In the genomic region with DNA sequence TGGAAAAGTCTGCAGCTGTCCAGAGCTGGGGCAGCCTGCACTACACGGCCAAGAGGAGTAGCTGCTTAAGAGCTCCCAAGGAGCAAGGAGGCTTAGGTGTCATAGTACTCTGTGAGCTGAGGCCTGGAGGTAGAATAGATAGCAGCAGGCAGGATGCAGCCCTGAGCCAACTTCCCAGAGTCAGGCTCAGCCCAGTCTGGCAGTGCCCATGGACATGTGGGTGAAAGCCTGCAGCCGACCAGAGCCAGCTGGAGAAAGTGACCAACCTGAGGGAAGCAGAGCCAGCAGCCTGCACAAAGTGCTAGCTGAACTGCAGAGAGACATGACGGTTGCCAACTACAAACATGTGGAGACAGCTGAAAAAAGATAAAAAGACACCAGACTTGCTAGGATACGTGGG, we compare ENCODE assay signal across 13 mouse cellular contexts. TPM values are rescaled to one million over a fixed set of nuclear protein-coding genes. Genes with fewer than 3 reads are reported as not detected.
DNase-seq lines count a peak whose midpoint lies in the region; ATAC-seq lines count a peak whose summit lies in the region.
"Had no signal": no experiment of that assay in that cellular context is flagged by ENCODE, and none has a peak within 500 bp of the region (broad histone marks: within the 10 kb centered on the region; RNA-seq: fewer than 3 reads in every experiment).

No protein-coding gene starts in this region.

- no peak overlapping the region for H3K4me2 ChIP-seq in liver, embryonic 12.5 days
- H3K4me2 ChIP-seq: neural tube, embryonic 15.5 days had no signal

- peak overlapping the region; percentile 98 for H3K27ac ChIP-seq in liver, embryonic 12.5 days
- H3K27ac ChIP-seq: neural tube, embryonic 15.5 days had no signal

- intact Hi-C loops in gastrocnemius, postnatal 36 days (cut with DNase I) = no loop called here

- no peaks in the 10 kb centered on the region for H3K9me3 ChIP-seq in liver, embryonic 12.5 days (replicated peaks)
- H3K9me3 ChIP-seq: megakaryocyte, embryonic 14.5 days; neural tube, embryonic 15.5 days had no signal

- 64% methylated on average over 4 of the region's 4 CpGs for WGBS in liver, embryonic 12.5 days (ENCODE audit: insufficient replicate concordance)

- no peak overlapping the region for H3K4me3 ChIP-seq in liver, embryonic 12.5 days
- H3K4me3 ChIP-seq: megakaryocyte, embryonic 14.5 days; neural tube, embryonic 15.5 days had no signal

- no peak for ATAC-seq in liver, embryonic 12.5 days

- DNase-seq in liver = no peak
- peak; percentile 83 to 87 for DNase-seq in cerebellum, postnatal 10 days
- peak; percentile 38 to 48 for DNase-seq in gastrocnemius, postnatal 36 days
- peak; percentile 47 for DNase-seq in lung, postnatal 36 days
- DNase-seq in spleen, postnatal 10 days (ENCODE audit: low spot score in 2 of 2) = no peak
- no peak for DNase-seq in ovary, postnatal 36 days (ENCODE audit: low spot score)
- DNase-seq: spleen, adult 18-20 months; thymus, postnatal 36 days had no signal

- H3K27me3 ChIP-seq in liver, embryonic 12.5 days (replicated peaks) = no peaks in the 10 kb centered on the region
- H3K27me3 ChIP-seq: neural tube, embryonic 15.5 days had no signal

- peaks cover 50% of the 10 kb centered on the region for H3K4me1 ChIP-seq in liver, embryonic 12.5 days
- H3K4me1 ChIP-seq: neural tube, embryonic 15.5 days had no signal

- H3K36me3 ChIP-seq in liver, embryonic 12.5 days = no peaks in the 10 kb centered on the region
- H3K36me3 ChIP-seq: neural tube, embryonic 15.5 days had no signal

- H3K9ac ChIP-seq in liver, embryonic 12.5 days = peak overlapping the region; percentile 47; the same call in 1 of the 2 replicates
- H3K9ac ChIP-seq: neural tube, embryonic 15.5 days had no signal

RNA-seq across cellular contexts. Expression of gene Knstrn, which starts 6.9 kb away (rescaled TPM):
- polyA plus RNA-seq in liver, embryonic 12.5 days (2016; fragmentation: Nextera tagmentation; extraction: Ambion mirVana) = 92.8 and 95.2 TPM in 2 replicates
- total RNA-seq in gastrocnemius, postnatal 36 days (2021) = 1 to 10 TPM in 1 of 2 experiments, under 1 TPM in 1; 0.94 to 1.6 TPM

RNA-seq across cellular contexts. Expression of gene Disp2, which starts 27.3 kb away (rescaled TPM):
- 0.35 and 0.37 TPM in 2 replicates for polyA plus RNA-seq in liver, embryonic 12.5 days (2016; fragmentation: Nextera tagmentation; extraction: Ambion mirVana)
- total RNA-seq in gastrocnemius, postnatal 36 days (2021) = not detected

RNA-seq across cellular contexts. Expression of gene Phgr1, which starts 34.3 kb away (rescaled TPM):
- not detected in 2 replicates for polyA plus RNA-seq in liver, embryonic 12.5 days (2016; fragmentation: Nextera tagmentation; extraction: Ambion mirVana)
- not detected for total RNA-seq in gastrocnemius, postnatal 36 days (2021)
- total RNA-seq: left cerebral cortex, postnatal 25 days had no signal
- polyA plus RNA-seq: frontal cortex, adult 2 months; neural tube, embryonic 15.5 days had no signal

RNA-seq across cellular contexts. Expression of gene Ccdc9b, which starts 44.4 kb away (rescaled TPM):
- 0.36 and 0.39 TPM in 2 replicates for polyA plus RNA-seq in liver, embryonic 12.5 days (2016; fragmentation: Nextera tagmentation; extraction: Ambion mirVana)
- 10 to 100 TPM; 13.8 to 15.4 TPM for total RNA-seq in gastrocnemius, postnatal 36 days (2021)

RNA-seq across cellular contexts. Expression of gene Ivd, which starts 54.9 kb away (rescaled TPM):
- 27.9 and 30.8 TPM in 2 replicates for polyA plus RNA-seq in liver, embryonic 12.5 days (2016; fragmentation: Nextera tagmentation; extraction: Ambion mirVana)
- 100 to 1,000 TPM in 1 of 2 experiments, 10 to 100 TPM in 1; 94.6 to 149 TPM for total RNA-seq in gastrocnemius, postnatal 36 days (2021)

Comparison
In these comparisons a context has a peak if more than half of its experiments do, and no peak if none do; other contexts are left out.
1. DNase-seq: peak in cerebellum, postnatal 10 days (2 of 2), gastrocnemius, postnatal 36 days (2 of 2) and lung, postnatal 36 days (single experiment); none in liver (single experiment), spleen, postnatal 10 days (0 of 2) and ovary, postnatal 36 days (single experiment).